Mouse (Mus musculus) bone marrow macrophage, adult 2 months (primary cell): Measurements from ENCODE around the gene Tmem210.

Source experiments
- CTCF ChIP-seq: IDR thresholded peaks from 2 replicates; pipeline ENCODE4 v1.5.1; 2012; ENCODE audit warnings: low read depth, mild to moderate bottlenecking, low read length, moderate library complexity
- POLR2A ChIP-seq: IDR thresholded peaks from 2 replicates; pipeline ENCODE4 v1.6.1; 2012; ENCODE audit warnings: mild to moderate bottlenecking, low read depth, low read length, borderline replicate concordance

DNA sequence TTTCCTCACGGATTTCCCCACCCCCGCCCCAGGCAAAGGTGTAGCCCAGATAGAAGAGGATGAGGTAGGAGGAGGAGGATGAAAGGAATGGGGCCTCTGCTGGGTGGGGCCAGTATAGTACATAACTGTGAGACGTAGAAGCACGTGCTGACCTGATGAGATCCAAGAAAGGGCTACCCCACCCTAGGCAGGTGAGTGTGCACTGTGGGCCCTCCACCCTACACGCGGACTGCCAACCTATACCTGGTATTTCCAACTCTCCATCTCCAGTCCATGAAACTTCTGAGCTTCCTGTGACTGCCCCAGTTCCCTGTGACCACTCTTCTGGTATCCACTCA, 46.5 kb upstream of the Tmem210 start:
- TF ChIP-seq POLR2A, result no peak
- TF ChIP-seq CTCF, result no peak
